Mouse (Mus musculus): Measurements from ENCODE around the gene Hivep3. TPM values are rescaled to one million over a fixed set of nuclear protein-coding genes. Genes with fewer than 3 reads are reported as not detected.
A peak's percentile ranks its signal among the peaks of the same experiment; 100 is the strongest.

Gene Hivep3
- total and polyA plus RNA-seq, 3 experiments: 5.1 to 8.2 (median 6.0) TPM

- DNase-seq: no peak
These were observed 34.5 kb downstream of the Hivep3 start for GRCm38 (mm10) chr4:119768046-119768445.

GRCm38 (mm10) chr4:119775913-119776312 lies 42.3 kb downstream of the Hivep3 start:
- WGBS: 81% methylated on average over 3 of the region's 3 CpGs
- Histone ChIP-seq H3K4me1 (ENCODE audit: control insufficient read depth, insufficient read depth, low read length) (peaks cover 6% of the 10 kb centered on the region), H3K9ac (ENCODE audit: low read depth, low read length) (no peak overlapping the region), H3K27ac (no peak overlapping the region), H3K79me2 (replicated peaks; ENCODE audit: control insufficient read depth, insufficient read depth, low read length) (0 out of 2 replicates have a peak, but pooled peaks cover 1% of the 10 kb centered on the region), H3K4me3 (no peak overlapping the region), H3K27me3 (ENCODE audit: control insufficient read depth, insufficient read depth, low read length) (no peaks in the 10 kb centered on the region), H3K36me3 (ENCODE audit: control insufficient read depth, insufficient read depth, low read length) (no peaks in the 10 kb centered on the region)
- intact Hi-C loops (cut with DNase I): no loop called here
- TF ChIP-seq EP300 (IDR thresholded peaks at IDR 0.05; ENCODE audit: insufficient read depth, low read depth, low read length): no peak
- no peak for TF ChIP-seq POLR2A (IDR thresholded peaks at IDR 0.05; ENCODE audit: insufficient read depth, low read depth, low read length)
- TF ChIP-seq CTCF (IDR thresholded peaks at IDR 0.05): no peak
- DNase-seq: no peak

More at GRCm38 (mm10) chr4:119768046-119768445, 34.5 kb downstream of the Hivep3 start:
- H3K27ac ChIP-seq: no peak overlapping the region
- H3K9ac ChIP-seq (ENCODE audit: low read depth, low read length): no peak overlapping the region
- no peak overlapping the region for H3K4me3 ChIP-seq
- WGBS: 76% methylated on average over 3 of the region's 3 CpGs
- no peaks in the 10 kb centered on the region for H3K4me1 ChIP-seq (ENCODE audit: control insufficient read depth, insufficient read depth, low read length)
- TF ChIP-seq CTCF (IDR thresholded peaks at IDR 0.05) (no peak), EP300 (IDR thresholded peaks at IDR 0.05; ENCODE audit: insufficient read depth, low read depth, low read length) (no peak), POLR2A (IDR thresholded peaks at IDR 0.05; ENCODE audit: insufficient read depth, low read depth, low read length) (no peak)
- H3K27me3 ChIP-seq (ENCODE audit: control insufficient read depth, insufficient read depth, low read length): no peaks in the 10 kb centered on the region
- no peaks in the 10 kb centered on the region for H3K36me3 ChIP-seq (ENCODE audit: control insufficient read depth, insufficient read depth, low read length)
- no peaks in the 10 kb centered on the region for H3K79me2 ChIP-seq (replicated peaks; ENCODE audit: control insufficient read depth, insufficient read depth, low read length)
- intact Hi-C loops (cut with DNase I): no loop called here

- TF ChIP-seq CTCF (IDR thresholded peaks at IDR 0.05): no peak
- no peak for TF ChIP-seq POLR2A (IDR thresholded peaks at IDR 0.05; ENCODE audit: insufficient read depth, low read depth, low read length)
- TF ChIP-seq EP300 (IDR thresholded peaks at IDR 0.05; ENCODE audit: insufficient read depth, low read depth, low read length): no peak
- no peaks in the 10 kb centered on the region for H3K27me3 ChIP-seq (ENCODE audit: control insufficient read depth, insufficient read depth, low read length)
- no peaks in the 10 kb centered on the region for H3K36me3 ChIP-seq (ENCODE audit: control insufficient read depth, insufficient read depth, low read length)
- no peak for DNase-seq
- 84% methylated on average over 3 of the region's 3 CpGs for WGBS
- no peak overlapping the region for H3K4me3 ChIP-seq
- 0 out of 2 replicates have a peak, but pooled peaks cover 1% of the 10 kb centered on the region for H3K79me2 ChIP-seq (replicated peaks; ENCODE audit: control insufficient read depth, insufficient read depth, low read length)
- intact Hi-C loops (cut with DNase I): no loop called here
- no peak overlapping the region for H3K27ac ChIP-seq
- no peak overlapping the region for H3K9ac ChIP-seq (ENCODE audit: low read depth, low read length)
- peaks cover 6% of the 10 kb centered on the region for H3K4me1 ChIP-seq (ENCODE audit: control insufficient read depth, insufficient read depth, low read length)
These were observed 43.6 kb downstream of the Hivep3 start for GRCm38 (mm10) chr4:119777146-119777545.

GRCm38 (mm10) chr4:119779561-119780400 lies 46.2 kb downstream of the Hivep3 start:
- WGBS: 24% methylated on average over 5 of the region's 5 CpGs
- TF ChIP-seq CTCF (IDR thresholded peaks at IDR 0.05): no peak
- TF ChIP-seq EP300 (IDR thresholded peaks at IDR 0.05; ENCODE audit: insufficient read depth, low read depth, low read length): no peak
- TF ChIP-seq POLR2A (IDR thresholded peaks at IDR 0.05; ENCODE audit: insufficient read depth, low read depth, low read length): no peak
- Histone ChIP-seq H3K79me2 (replicated peaks; ENCODE audit: control insufficient read depth, insufficient read depth, low read length) (0 out of 2 replicates have a peak, but pooled peaks cover 1% of the 10 kb centered on the region), H3K4me3 (no peak overlapping the region), H3K27me3 (ENCODE audit: control insufficient read depth, insufficient read depth, low read length) (no peaks in the 10 kb centered on the region), H3K9ac (ENCODE audit: low read depth, low read length) (no peak overlapping the region), H3K4me1 (ENCODE audit: control insufficient read depth, insufficient read depth, low read length) (peaks cover 6% of the 10 kb centered on the region), H3K27ac (no peak overlapping the region), H3K36me3 (ENCODE audit: control insufficient read depth, insufficient read depth, low read length) (no peaks in the 10 kb centered on the region)
- intact Hi-C loops (cut with DNase I): no loop called here
- DNase-seq: peak in 1 of 2 experiments; percentile 32

GRCm38 (mm10) chr4:119780881-119781280 lies 47.3 kb downstream of the Hivep3 start:
- intact Hi-C loops (cut with DNase I): no loop called here
- TF ChIP-seq EP300 (IDR thresholded peaks at IDR 0.05; ENCODE audit: insufficient read depth, low read depth, low read length) (no peak), CTCF (IDR thresholded peaks at IDR 0.05) (no peak), POLR2A (IDR thresholded peaks at IDR 0.05; ENCODE audit: insufficient read depth, low read depth, low read length) (no peak)
- Histone ChIP-seq H3K4me1 (ENCODE audit: control insufficient read depth, insufficient read depth, low read length) (peaks cover 6% of the 10 kb centered on the region), H3K79me2 (replicated peaks; ENCODE audit: control insufficient read depth, insufficient read depth, low read length) (0 out of 2 replicates have a peak, but pooled peaks cover under 1% of the 10 kb centered on the region), H3K9ac (ENCODE audit: low read depth, low read length) (no peak overlapping the region), H3K27ac (no peak overlapping the region), H3K27me3 (ENCODE audit: control insufficient read depth, insufficient read depth, low read length) (no peaks in the 10 kb centered on the region), H3K4me3 (no peak overlapping the region), H3K36me3 (ENCODE audit: control insufficient read depth, insufficient read depth, low read length) (no peaks in the 10 kb centered on the region)
- 87% methylated on average over 6 of the region's 6 CpGs for WGBS
- DNase-seq: no peak

- H3K27me3 ChIP-seq (ENCODE audit: control insufficient read depth, insufficient read depth, low read length): no peaks in the 10 kb centered on the region
- no peak overlapping the region for H3K9ac ChIP-seq (ENCODE audit: low read depth, low read length)
- WGBS: 87% methylated on average over 3 of the region's 3 CpGs
- no peaks in the 10 kb centered on the region for H3K36me3 ChIP-seq (ENCODE audit: control insufficient read depth, insufficient read depth, low read length)
- intact Hi-C loops (cut with DNase I): no loop called here
- TF ChIP-seq EP300 (IDR thresholded peaks at IDR 0.05; ENCODE audit: insufficient read depth, low read depth, low read length) (no peak), POLR2A (IDR thresholded peaks at IDR 0.05; ENCODE audit: insufficient read depth, low read depth, low read length) (no peak), CTCF (IDR thresholded peaks at IDR 0.05) (no peak)
- no peak for DNase-seq
- H3K79me2 ChIP-seq (replicated peaks; ENCODE audit: control insufficient read depth, insufficient read depth, low read length): no peaks in the 10 kb centered on the region
- no peak overlapping the region for H3K4me3 ChIP-seq
- H3K4me1 ChIP-seq (ENCODE audit: control insufficient read depth, insufficient read depth, low read length): peaks cover 4% of the 10 kb centered on the region
- no peak overlapping the region for H3K27ac ChIP-seq
These were observed 51.4 kb downstream of the Hivep3 start for GRCm38 (mm10) chr4:119784959-119785358.
